Mouse (Mus musculus): ENCODE results near the gene Olfr1497.
"Not testable (repeated sequence)": the region's sequence is repeated elsewhere in the genome, so short reads cannot be mapped to it uniquely, and the experiment has no call there.

Olfr1497 gene

GRCm38 (mm10) chr19:13798102-13798501 is at the start of gene Olfr1497:
Olfr1497 (minus strand) TSS chr19:13798202.
- no peak for DNase-seq (ENCODE audit: low spot score)

- no peak for DNase-seq (ENCODE audit: low spot score)
Observed at GRCm38 (mm10) chr19:13830388-13830787, 32.4 kb upstream of the Olfr1497 start, which contains the start of gene Olfr1500. Olfr1500 (minus strand) TSS chr19:13830488.

GRCm38 (mm10) chr19:13828447-13828846 is 30.4 kb upstream of the Olfr1497 start:
- no peak for DNase-seq (ENCODE audit: low spot score)

- no peak for DNase-seq (ENCODE audit: low spot score)
Observed at GRCm38 (mm10) chr19:13820847-13821246, 22.8 kb upstream of the Olfr1497 start.

DNA sequence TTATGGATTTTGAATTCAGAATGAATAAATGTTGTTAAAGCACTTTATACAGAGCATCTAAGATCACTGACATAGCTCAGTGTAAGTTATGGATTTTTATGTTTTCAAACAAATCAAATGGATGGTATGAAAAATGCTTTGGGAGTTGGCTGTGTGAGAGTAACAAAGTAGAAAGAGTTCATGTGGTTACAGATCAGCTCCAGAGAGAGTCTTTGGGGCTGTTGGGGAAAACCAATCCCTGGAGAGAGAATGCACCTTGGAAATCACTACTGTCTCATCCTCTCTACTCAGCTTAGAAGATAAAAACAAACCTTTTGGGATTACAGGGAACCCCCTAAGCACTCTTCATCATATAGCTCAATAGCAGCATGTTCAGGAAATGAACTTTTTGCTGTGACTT is 21.3 kb upstream of the Olfr1497 start, which contains the start of gene Olfr1499:
TSS of gene Olfr1499 (minus strand) at position 101 of the 400 bp plus-strand sequence.
- no peak for DNase-seq (ENCODE audit: low spot score)

DNA sequence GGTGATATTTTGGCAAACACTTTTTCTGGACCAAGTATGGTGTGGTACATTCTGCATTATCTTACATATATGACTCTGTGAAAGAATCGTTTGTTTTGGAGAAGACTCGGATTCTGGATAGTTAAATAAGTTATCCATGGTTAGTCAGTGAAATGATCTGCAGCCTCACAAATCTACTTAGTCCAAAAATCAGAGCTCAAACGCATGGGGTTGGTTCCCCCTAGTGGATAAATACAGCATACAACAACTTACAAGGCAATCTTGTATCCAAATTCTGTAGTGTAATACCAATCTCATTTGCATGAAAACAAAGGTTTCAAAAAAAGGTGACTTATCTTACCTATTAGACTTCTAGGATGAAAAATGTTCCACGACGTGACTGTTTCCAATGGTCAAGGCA is 20.8 kb upstream of the Olfr1497 start:
- DNase-seq (ENCODE audit: low spot score) = no peak

GRCm38 (mm10) chr19:13812823-13813222 is 14.8 kb upstream of the Olfr1497 start:
- DNase-seq (ENCODE audit: low spot score) = no peak

GRCm38 (mm10) chr19:13805486-13805885 is 7.5 kb upstream of the Olfr1497 start:
- DNase-seq (ENCODE audit: low spot score) = not testable (repeated sequence)

- no peak for DNase-seq (ENCODE audit: low spot score)
Observed at GRCm38 (mm10) chr19:13777578-13777977, 20.4 kb downstream of the Olfr1497 start, which contains the start of gene Olfr1496. Olfr1496 (plus strand) TSS chr19:13777878.

DNA sequence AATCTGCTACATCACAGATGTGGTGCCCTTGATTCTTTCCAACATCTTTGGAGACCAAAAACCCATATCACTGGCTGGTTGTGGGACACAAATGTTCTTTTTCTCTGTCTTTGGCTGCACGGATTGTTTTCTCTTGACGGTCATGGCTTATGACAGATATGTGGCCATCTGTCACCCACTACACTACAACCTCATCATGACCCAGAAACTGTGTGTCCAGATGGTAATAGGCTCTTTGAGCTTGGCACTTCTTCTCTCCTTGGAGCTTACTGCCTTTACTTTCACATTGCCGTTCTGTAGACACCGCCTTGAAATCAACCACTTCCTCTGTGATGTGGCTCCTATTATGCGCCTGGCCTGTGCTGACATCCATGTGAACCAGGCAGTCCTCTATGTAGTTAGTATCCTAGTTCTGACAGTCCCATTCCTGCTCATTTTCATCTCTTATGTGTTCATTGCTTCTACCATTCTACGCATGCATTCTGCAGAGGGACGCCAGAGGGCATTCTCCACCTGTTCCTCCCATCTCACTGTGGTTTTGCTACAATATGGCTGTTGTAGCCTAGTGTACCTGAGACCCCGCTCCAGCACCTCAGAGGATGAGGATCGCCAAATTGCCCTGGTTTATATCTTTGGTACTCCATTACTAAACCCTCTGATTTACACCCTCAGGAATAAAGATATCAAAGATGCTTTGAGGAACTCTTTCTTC is 29.3 kb downstream of the Olfr1497 start:
- no peak for DNase-seq (ENCODE audit: low spot score)

DNA sequence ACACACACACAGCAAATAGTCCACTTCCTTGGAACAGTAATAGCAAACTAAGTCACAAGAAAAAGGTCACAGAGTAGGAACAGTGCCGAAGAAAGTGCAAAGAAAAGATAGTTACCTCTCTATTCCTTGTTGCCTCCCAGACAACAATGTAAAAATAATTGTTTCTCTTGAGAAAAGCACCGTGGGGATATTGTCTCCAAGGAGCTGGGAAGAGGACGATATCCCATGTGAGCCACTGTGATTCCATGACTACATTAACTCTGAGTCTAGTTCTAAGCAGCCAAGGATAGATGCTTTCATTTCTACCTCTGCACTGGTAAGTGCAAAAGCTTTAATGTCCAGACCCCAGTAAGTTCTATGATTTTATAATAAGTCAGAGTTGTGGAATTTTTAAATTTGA is 33.7 kb downstream of the Olfr1497 start, which contains the start of gene Olfr1495:
TSS of gene Olfr1495 (plus strand) at position 301 of the 400 bp plus-strand sequence.
- no peak for DNase-seq (ENCODE audit: low spot score)

- no peak for DNase-seq (ENCODE audit: low spot score)
Observed at GRCm38 (mm10) chr19:13749366-13749765, 48.6 kb downstream of the Olfr1497 start.

Data from ovary, postnatal 14 days (tissue).